In the genomic region with DNA sequence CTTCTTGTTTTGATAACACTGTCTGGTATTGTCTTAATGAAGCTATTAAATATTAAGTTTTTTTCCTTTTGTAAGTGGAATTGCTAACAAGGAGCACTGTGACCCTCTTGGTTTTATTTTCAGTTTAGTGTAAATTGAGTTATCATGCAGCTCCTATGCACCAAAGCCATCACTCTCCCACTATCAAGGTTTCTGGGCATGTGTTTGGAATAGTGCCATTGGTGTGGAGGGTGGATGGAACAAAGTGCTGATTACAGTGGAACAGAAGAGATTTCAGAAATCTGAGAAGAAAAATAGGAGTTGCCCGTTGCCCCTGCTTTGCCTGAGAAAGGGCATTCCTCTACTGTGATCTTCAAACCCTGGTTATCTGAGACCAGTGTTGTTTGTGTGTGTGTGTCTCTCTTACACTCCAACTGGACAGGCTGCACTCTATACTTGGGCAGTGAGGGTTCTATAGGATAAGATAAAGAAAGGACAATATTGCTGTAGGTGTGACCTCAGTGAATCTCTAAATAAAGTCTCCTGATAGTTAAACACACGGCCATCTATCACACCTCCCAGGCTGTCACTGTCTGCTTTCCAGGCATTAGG, we compare ENCODE assay signal across 17 mouse cellular contexts.
DNase-seq lines count a peak whose midpoint lies in the region; ATAC-seq and TF ChIP-seq lines count a peak whose summit lies in the region.
"Had no signal": no experiment of that assay in that cellular context is flagged by ENCODE, and none has a peak within 500 bp of the region (broad histone marks: within the 10 kb centered on the region; RNA-seq: fewer than 3 reads in every experiment).

No protein-coding gene starts in this region.

- no peak overlapping the region for H3K4me2 ChIP-seq in heart, embryonic 14.5 days (ENCODE audit: low read length)
- no peak overlapping the region for H3K4me2 ChIP-seq in kidney, postnatal 0 days (ENCODE audit: low read length)
- H3K4me2 ChIP-seq in stomach, embryonic 16.5 days (ENCODE audit: low read depth, low read length) = no peak overlapping the region
- H3K4me2 ChIP-seq: forebrain, embryonic 13.5 days; hindbrain, embryonic 12.5 days had no signal

- H3K36me3 ChIP-seq in heart, embryonic 14.5 days (ENCODE audit: control insufficient read depth, insufficient read depth, low read length) = no peaks in the 10 kb centered on the region
- no peaks in the 10 kb centered on the region for H3K36me3 ChIP-seq in kidney, postnatal 0 days (ENCODE audit: insufficient read depth, low read length)
- H3K36me3 ChIP-seq in stomach, embryonic 16.5 days (ENCODE audit: control insufficient read depth, insufficient read depth, low read length) = no peaks in the 10 kb centered on the region
- H3K36me3 ChIP-seq: embryonic facial prominence, embryonic 10.5 days; hindbrain, embryonic 12.5 days had no signal

- H3K4me3 ChIP-seq in heart, embryonic 14.5 days (ENCODE audit: control insufficient read depth in 1 of 2, insufficient read depth in 1 of 2, low read depth in 1 of 2, low read length in 2 of 2) = no peak overlapping the region
- H3K4me3 ChIP-seq in kidney, postnatal 0 days (replicated peaks; ENCODE audit: low read depth, low read length) = no peak overlapping the region
- H3K4me3 ChIP-seq in stomach, embryonic 16.5 days (replicated peaks; ENCODE audit: low read length) = no peak overlapping the region
- H3K4me3 ChIP-seq: embryonic facial prominence, embryonic 10.5 days; forebrain, embryonic 13.5 days; hindbrain, embryonic 12.5 days had no signal

- 9% methylated on average over 2 of the region's 2 CpGs for WGBS in heart, embryonic 14.5 days
- WGBS in kidney, postnatal 0 days = 37% methylated on average over 2 of the region's 2 CpGs
- WGBS in stomach, embryonic 16.5 days = 31% methylated on average over 2 of the region's 2 CpGs

- H3K9me3 ChIP-seq in heart, embryonic 14.5 days (ENCODE audit: control insufficient read depth, low read length) = no peaks in the 10 kb centered on the region
- H3K9me3 ChIP-seq in kidney, postnatal 0 days (replicated peaks; ENCODE audit: low read length) = no peaks in the 10 kb centered on the region
- no peaks in the 10 kb centered on the region for H3K9me3 ChIP-seq in stomach, embryonic 16.5 days (replicated peaks; ENCODE audit: control insufficient read depth, low read length)
- H3K9me3 ChIP-seq: embryonic facial prominence, embryonic 10.5 days; forebrain, embryonic 13.5 days; hindbrain, embryonic 12.5 days had no signal

- H3K27ac ChIP-seq in heart, embryonic 14.5 days (replicated peaks in 1 of 2; ENCODE audit: control insufficient read depth in 1 of 2, insufficient read depth in 1 of 2, low read depth in 2 of 2, low read length in 2 of 2) = no peak overlapping the region
- H3K27ac ChIP-seq in kidney, postnatal 0 days = no peak overlapping the region
- H3K27ac ChIP-seq in stomach, embryonic 16.5 days (ENCODE audit: low read length) = no peak overlapping the region
- H3K27ac ChIP-seq: embryonic facial prominence, embryonic 10.5 days; forebrain, embryonic 13.5 days; hindbrain, embryonic 12.5 days had no signal

- TF ChIP-seq CTCF in kidney, postnatal 0 days (IDR thresholded peaks at IDR 0.05; ENCODE audit: low read depth) = no peak

- no peak for DNase-seq in heart, adult 18-20 months
- DNase-seq in kidney, postnatal 0 days (ENCODE audit: low spot score) = peak; percentile 44
- DNase-seq in kidney, postnatal 14 days = no peak
- DNase-seq in gastrocnemius, adult 8-10 months (ENCODE audit: low spot score in 2 of 2) = no peak
- DNase-seq: adrenal gland, adult 8-10 months; adrenal gland, postnatal 36 days; cerebellum, adult 2 months; cerebellum, postnatal 10 days; forebrain, postnatal 0 days; gastrocnemius, postnatal 25 days; heart, postnatal 4 days had no signal

- H3K4me1 ChIP-seq in heart, embryonic 14.5 days (ENCODE audit: control insufficient read depth in 2 of 2, insufficient read depth in 2 of 2, low read length in 2 of 2) = peaks cover 0 to 5% of the 10 kb centered on the region in 2 experiments; a peak in 2 of 4 replicates
- no peaks in the 10 kb centered on the region for H3K4me1 ChIP-seq in kidney, postnatal 0 days (replicated peaks; ENCODE audit: insufficient read depth, low read length)
- no peaks in the 10 kb centered on the region for H3K4me1 ChIP-seq in stomach, embryonic 16.5 days (ENCODE audit: control insufficient read depth, insufficient read depth, low read length)
- H3K4me1 ChIP-seq: embryonic facial prominence, embryonic 10.5 days; forebrain, embryonic 13.5 days had no signal

- H3K9ac ChIP-seq in heart, embryonic 14.5 days (ENCODE audit: low read length) = no peak overlapping the region
- no peak overlapping the region for H3K9ac ChIP-seq in kidney, postnatal 0 days (ENCODE audit: low read depth, low read length)
- H3K9ac ChIP-seq in stomach, embryonic 16.5 days (ENCODE audit: low read length) = no peak overlapping the region
- H3K9ac ChIP-seq: forebrain, embryonic 13.5 days; forebrain, postnatal 0 days; hindbrain, embryonic 12.5 days had no signal

- no peaks in the 10 kb centered on the region for H3K27me3 ChIP-seq in heart, embryonic 14.5 days (ENCODE audit: control insufficient read depth, insufficient read depth, low read length)
- no peaks in the 10 kb centered on the region for H3K27me3 ChIP-seq in kidney, postnatal 0 days (ENCODE audit: insufficient read depth, low read length)
- no peaks in the 10 kb centered on the region for H3K27me3 ChIP-seq in stomach, embryonic 16.5 days (ENCODE audit: control insufficient read depth, insufficient read depth, low read length)

- ATAC-seq in heart, embryonic 14.5 days (ENCODE audit: insufficient number of reproducible peaks, insufficient read depth, low FRiP score, low read depth) = peak; percentile 35; the same call in 1 of the 2 replicates
- ATAC-seq in kidney, postnatal 0 days (replicated peaks; ENCODE audit: low FRiP score, low read depth) = no peak
- 0 out of 2 replicates have a peak, but pooled peaks have one; percentile 29 for ATAC-seq in stomach, embryonic 16.5 days (ENCODE audit: insufficient read depth, low FRiP score)
- ATAC-seq: forebrain, embryonic 13.5 days; forebrain, postnatal 0 days; hindbrain, embryonic 16.5 days had no signal
